Mouse (Mus musculus) frontal cortex, adult (tissue): ENCODE measurements around the gene Pard3.

Experiments
- ATAC-seq: cut with Nextera tagmentation; 2 replicates; pipeline ENCODE4 v1.9.2; 2017; ENCODE audit warnings: mild to moderate bottlenecking, moderate library complexity, mixed read lengths; ENCODE audit not compliant: low TSS enrichment

The Pard3 gene

GRCm38 (mm10) chr8:127495226-127495780 is 431.6 kb downstream of the Pard3 start:
- no peak for ATAC-seq

GRCm38 (mm10) chr8:127498997-127499719 is 435.5 kb downstream of the Pard3 start:
- no peak for ATAC-seq

- ATAC-seq = peak; percentile 70
These were observed 436.0 kb downstream of the Pard3 start for GRCm38 (mm10) chr8:127499720-127500114.

- peak; percentile 67 for ATAC-seq
These were observed 436.5 kb downstream of the Pard3 start for GRCm38 (mm10) chr8:127500206-127500605.

- no peak for ATAC-seq
These were observed 438.1 kb downstream of the Pard3 start for GRCm38 (mm10) chr8:127501756-127502155.

GRCm38 (mm10) chr8:127505286-127505685 is 441.6 kb downstream of the Pard3 start:
- ATAC-seq = no peak

- no peak for ATAC-seq
These were observed 442.6 kb downstream of the Pard3 start for GRCm38 (mm10) chr8:127506336-127506735.

- no peak for ATAC-seq
These were observed 447.6 kb downstream of the Pard3 start for GRCm38 (mm10) chr8:127511341-127511740.

GRCm38 (mm10) chr8:127512001-127512573 is 448.4 kb downstream of the Pard3 start:
- ATAC-seq = no peak

- no peak for ATAC-seq
These were observed 448.9 kb downstream of the Pard3 start for GRCm38 (mm10) chr8:127512580-127512979.

- no peak for ATAC-seq
These were observed 451.4 kb downstream of the Pard3 start for GRCm38 (mm10) chr8:127514810-127515735.

- ATAC-seq = no peak
These were observed 452.4 kb downstream of the Pard3 start for GRCm38 (mm10) chr8:127516043-127516442.

- ATAC-seq = peak; percentile 80
These were observed 462.0 kb downstream of the Pard3 start for GRCm38 (mm10) chr8:127525673-127526072.

- ATAC-seq = no peak
These were observed 464.6 kb downstream of the Pard3 start for GRCm38 (mm10) chr8:127528315-127528714.

GRCm38 (mm10) chr8:127529746-127530145 is 466.1 kb downstream of the Pard3 start:
- ATAC-seq = no peak

- no peak for ATAC-seq
These were observed 468.2 kb downstream of the Pard3 start for GRCm38 (mm10) chr8:127531866-127532265.

GRCm38 (mm10) chr8:127534789-127535188 is 471.1 kb downstream of the Pard3 start:
- peak; percentile 71 for ATAC-seq

GRCm38 (mm10) chr8:127535192-127535845 is 471.6 kb downstream of the Pard3 start:
- peak; percentile 83 for ATAC-seq

GRCm38 (mm10) chr8:127535846-127536220 is 472.1 kb downstream of the Pard3 start:
- ATAC-seq = peak; percentile 84

- no peak for ATAC-seq
These were observed 476.1 kb downstream of the Pard3 start for GRCm38 (mm10) chr8:127539803-127540202.

GRCm38 (mm10) chr8:127540273-127540672 is 476.6 kb downstream of the Pard3 start:
- no peak for ATAC-seq

- ATAC-seq = no peak
These were observed 478.5 kb downstream of the Pard3 start for GRCm38 (mm10) chr8:127542162-127542561.
